ENCODE assay signal across 7 mouse cellular contexts in the genomic region with DNA sequence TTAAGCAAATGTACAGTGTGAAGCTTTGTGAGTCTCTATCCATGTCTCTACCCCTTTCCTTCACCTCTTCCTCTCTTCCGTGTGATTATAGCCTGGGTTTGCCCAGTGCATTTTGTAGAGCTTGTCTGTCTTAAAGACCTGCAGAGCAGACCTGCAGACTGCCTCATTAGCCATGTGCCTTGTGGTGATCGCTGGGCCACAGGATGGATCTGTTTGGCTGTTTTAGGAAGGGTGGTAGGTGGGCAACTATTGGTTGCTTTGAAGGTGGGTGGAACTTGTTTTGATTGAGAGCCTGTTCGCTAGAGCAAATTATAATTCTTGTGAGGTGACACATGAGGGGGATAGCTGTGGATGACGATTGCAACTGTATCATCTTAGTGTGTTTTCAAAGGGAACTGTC.
DNase-seq lines count a peak whose midpoint lies in the region; ATAC-seq lines count a peak whose summit lies in the region.

No protein-coding gene starts in this region.

- no peak overlapping the region for H3K4me3 ChIP-seq in embryonic facial prominence, embryonic 11.5 days (ENCODE audit: low read depth, low read length)
- H3K4me3 ChIP-seq in heart, embryonic 15.5 days = peak overlapping the region; percentile 42
- 0 out of 2 replicates have a peak overlapping the region, but pooled peaks have one; percentile 18 for H3K4me3 ChIP-seq in liver, embryonic 15.5 days (replicated peaks)

- WGBS in embryonic facial prominence, embryonic 11.5 days = 79% methylated on average over 4 of the region's 4 CpGs
- WGBS in heart, embryonic 15.5 days = 47% methylated on average over 4 of the region's 4 CpGs
- WGBS in liver, embryonic 15.5 days (ENCODE audit: insufficient replicate concordance) = 47% methylated on average over 4 of the region's 4 CpGs

- H3K9me3 ChIP-seq in embryonic facial prominence, embryonic 11.5 days (replicated peaks; ENCODE audit: control insufficient read depth, low read length) = no peaks in the 10 kb centered on the region
- H3K9me3 ChIP-seq in heart, embryonic 15.5 days (replicated peaks) = no peaks in the 10 kb centered on the region
- H3K9me3 ChIP-seq in liver, embryonic 15.5 days (replicated peaks) = no peaks in the 10 kb centered on the region

- H3K4me2 ChIP-seq in embryonic facial prominence, embryonic 11.5 days (ENCODE audit: low read depth, low read length) = peak overlapping the region; percentile 14; the same call in 1 of the 2 replicates
- peak overlapping the region; percentile 69 for H3K4me2 ChIP-seq in heart, embryonic 15.5 days
- H3K4me2 ChIP-seq in liver, embryonic 15.5 days = peak overlapping the region; percentile 45

- H3K27me3 ChIP-seq in embryonic facial prominence, embryonic 11.5 days (ENCODE audit: control insufficient read depth, insufficient read depth, low read length) = no peaks in the 10 kb centered on the region
- H3K27me3 ChIP-seq in heart, embryonic 15.5 days = no peaks in the 10 kb centered on the region
- no peaks in the 10 kb centered on the region for H3K27me3 ChIP-seq in liver, embryonic 15.5 days

- no peak overlapping the region for H3K27ac ChIP-seq in embryonic facial prominence, embryonic 11.5 days (replicated peaks; ENCODE audit: low read depth, low read length)
- H3K27ac ChIP-seq in heart, embryonic 15.5 days = peak overlapping the region; percentile 86
- peak overlapping the region; percentile 34 for H3K27ac ChIP-seq in liver, embryonic 15.5 days (replicated peaks)

- H3K4me1 ChIP-seq in embryonic facial prominence, embryonic 11.5 days (ENCODE audit: control insufficient read depth, insufficient read depth, low read length) = peaks cover 2% of the 10 kb centered on the region; the same call in 1 of the 2 replicates
- H3K4me1 ChIP-seq in heart, embryonic 15.5 days (replicated peaks) = peaks cover 34% of the 10 kb centered on the region
- H3K4me1 ChIP-seq in liver, embryonic 15.5 days (replicated peaks) = peaks cover 39% of the 10 kb centered on the region

- H3K36me3 ChIP-seq in embryonic facial prominence, embryonic 11.5 days (replicated peaks; ENCODE audit: control insufficient read depth, insufficient read depth, low read depth, low read length) = no peaks in the 10 kb centered on the region
- no peaks in the 10 kb centered on the region for H3K36me3 ChIP-seq in heart, embryonic 15.5 days
- H3K36me3 ChIP-seq in liver, embryonic 15.5 days (replicated peaks) = no peaks in the 10 kb centered on the region

- peak; percentile 42 for DNase-seq in layer of hippocampus, adult 11-12 months (ENCODE audit: low spot score)
- no peak for DNase-seq in layer of hippocampus, postnatal 36 days
- no peak for DNase-seq in embryonic facial prominence, embryonic 11.5 days (ENCODE audit: low spot score)
- DNase-seq in urinary bladder, postnatal 14 days (ENCODE audit: low spot score) = no peak

- no peak for ATAC-seq in embryonic facial prominence, embryonic 11.5 days (replicated peaks; ENCODE audit: insufficient number of reproducible peaks, low FRiP score, low TSS enrichment, low read depth)
- ATAC-seq in heart, embryonic 15.5 days (replicated peaks; ENCODE audit: insufficient number of reproducible peaks, insufficient read depth, low FRiP score, low read depth) = no peak
- no peak for ATAC-seq in liver, embryonic 15.5 days (ENCODE audit: insufficient read depth)
- ATAC-seq in erythroid progenitor cell, adult 5-6 weeks (replicated peaks; ENCODE audit: low FRiP score, poor library complexity, severe bottlenecking) = no peak

- peak overlapping the region; percentile 23; the same call in 1 of the 2 replicates for H3K9ac ChIP-seq in embryonic facial prominence, embryonic 11.5 days (replicated peaks; ENCODE audit: low read length)
- H3K9ac ChIP-seq in heart, embryonic 15.5 days = peak overlapping the region; percentile 44; the same call in 1 of the 2 replicates
- H3K9ac ChIP-seq in liver, embryonic 15.5 days = no peak overlapping the region

Comparison
In these comparisons a context has a peak if more than half of its experiments do, and no peak if none do; other contexts are left out.
1. H3K4me2 ChIP-seq: peak in every context shown above with its lines; median percentile 69 in heart, embryonic 15.5 days; 45 in liver, embryonic 15.5 days; 14 in embryonic facial prominence, embryonic 11.5 days.